ENCODE assay signal across 22 mouse cellular contexts in the genomic region with DNA sequence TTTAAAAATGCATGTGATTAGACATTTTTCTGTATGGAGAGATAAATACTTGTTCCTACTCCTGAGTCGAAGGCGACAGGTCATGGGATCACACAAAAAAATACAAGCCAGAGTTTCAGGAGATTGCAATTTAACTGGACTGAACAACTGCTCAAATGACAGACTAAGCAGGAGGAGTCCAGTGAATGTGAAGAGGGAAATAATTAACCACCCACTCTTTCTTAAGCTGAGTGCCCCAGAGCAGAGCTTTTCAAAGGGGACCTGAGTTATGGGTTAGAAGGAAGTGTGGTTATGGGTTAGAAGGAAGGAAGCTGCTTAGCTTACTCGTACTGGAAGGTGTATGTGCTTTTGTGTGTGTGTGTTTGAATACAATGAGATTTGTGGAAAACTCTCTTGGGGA.
DNase-seq lines count a peak whose midpoint lies in the region; ATAC-seq and TF ChIP-seq lines count a peak whose summit lies in the region.
"Had no signal": no experiment of that assay in that cellular context is flagged by ENCODE, and none has a peak within 500 bp of the region (broad histone marks: within the 10 kb centered on the region; RNA-seq: fewer than 3 reads in every experiment).

No protein-coding gene starts in this region.

- H3K4me2 ChIP-seq in kidney, embryonic 15.5 days: no peak overlapping the region
- H3K4me2 ChIP-seq in kidney, embryonic 16.5 days (replicated peaks; ENCODE audit: low read depth, low read length): no peak overlapping the region

- ATAC-seq in kidney, embryonic 15.5 days (replicated peaks; ENCODE audit: low FRiP score): peak; percentile 80
- ATAC-seq in kidney, embryonic 16.5 days (ENCODE audit: low FRiP score, low TSS enrichment): peak; percentile 84; the same call in 1 of the 2 replicates
- ATAC-seq: activated CD4-positive, CD25-positive, alpha-beta regulatory T cell, adult 4 months; CD4-positive, CD25-positive, alpha-beta regulatory T cell, adult 4 months; Patski had no signal

- no peak overlapping the region for H3K9ac ChIP-seq in kidney, embryonic 15.5 days
- H3K9ac ChIP-seq in kidney, embryonic 16.5 days (replicated peaks; ENCODE audit: low read length): no peak overlapping the region

- H3K4me3 ChIP-seq in kidney, adult 2 months (ENCODE audit: insufficient read depth, low read depth, low read length): no peak overlapping the region
- no peak overlapping the region for H3K4me3 ChIP-seq in kidney, embryonic 15.5 days (replicated peaks)
- no peak overlapping the region for H3K4me3 ChIP-seq in kidney, embryonic 16.5 days (ENCODE audit: low read length)

- H3K4me1 ChIP-seq in kidney, adult 2 months (ENCODE audit: control insufficient read depth, insufficient read depth, low read length): no peaks in the 10 kb centered on the region
- no peaks in the 10 kb centered on the region for H3K4me1 ChIP-seq in kidney, embryonic 15.5 days
- no peaks in the 10 kb centered on the region for H3K4me1 ChIP-seq in kidney, embryonic 16.5 days (ENCODE audit: insufficient read depth, low read length)

- H3K27me3 ChIP-seq in kidney, adult 2 months (replicated peaks; ENCODE audit: control insufficient read depth, insufficient read depth, low read length): no peaks in the 10 kb centered on the region
- H3K27me3 ChIP-seq in kidney, embryonic 15.5 days: no peaks in the 10 kb centered on the region
- no peaks in the 10 kb centered on the region for H3K27me3 ChIP-seq in kidney, embryonic 16.5 days (ENCODE audit: insufficient read depth, low read length)
- H3K27me3 ChIP-seq: CH12.LX, Patski had no signal

- TF ChIP-seq CTCF in kidney, adult 2 months (conservative IDR thresholded peaks at IDR 0.05; ENCODE audit: insufficient read depth, insufficient read length, low read depth, low read length): no peak

- no peak overlapping the region for H3K27ac ChIP-seq in kidney, adult 2 months (ENCODE audit: insufficient read depth, low read depth, low read length)
- no peak overlapping the region for H3K27ac ChIP-seq in kidney, embryonic 15.5 days
- H3K27ac ChIP-seq in kidney, embryonic 16.5 days (ENCODE audit: low read length): no peak overlapping the region

- 30% methylated on average over 3 of the region's 3 CpGs for WGBS in kidney, adult 2 months
- WGBS in kidney, embryonic 15.5 days: 62% methylated on average over 3 of the region's 3 CpGs
- WGBS in kidney, embryonic 16.5 days: 58% methylated on average over 3 of the region's 3 CpGs

- no peaks in the 10 kb centered on the region for H3K36me3 ChIP-seq in kidney, adult 2 months (ENCODE audit: control insufficient read depth, insufficient read depth, low read length)
- no peaks in the 10 kb centered on the region for H3K36me3 ChIP-seq in kidney, embryonic 15.5 days
- H3K36me3 ChIP-seq in kidney, embryonic 16.5 days (ENCODE audit: insufficient read depth, low read length): no peaks in the 10 kb centered on the region
- H3K36me3 ChIP-seq: G1E had no signal

- no peaks in the 10 kb centered on the region for H3K9me3 ChIP-seq in kidney, embryonic 15.5 days (replicated peaks)
- H3K9me3 ChIP-seq in kidney, embryonic 16.5 days (ENCODE audit: low read length): no peaks in the 10 kb centered on the region
- H3K9me3 ChIP-seq: G1E had no signal

- DNase-seq in kidney, adult 2 months: peak; percentile 4
- no peak for DNase-seq in kidney, adult 11 months
- DNase-seq in kidney, adult 9 months: peak; percentile 5
- no peak for DNase-seq in kidney, postnatal 14 days
- no peak for DNase-seq in kidney, postnatal 25 days
- DNase-seq in kidney, postnatal 4 days: no peak
- DNase-seq: adrenal gland, adult 2 months; adrenal gland, adult 8-10 months; adrenal gland, postnatal 10 days; adrenal gland, postnatal 14 days; adrenal gland, postnatal 25 days; adrenal gland, postnatal 36 days; B cell, adult 2 months; cerebellum, adult 11 months; cerebellum, adult 11-12 months had no signal

- TF ChIP-seq POLR2A in kidney, adult 2 months (IDR thresholded peaks at IDR 0.05; ENCODE audit: low read depth, low read length): no peak

Comparison
In these comparisons a context has a peak if more than half of its experiments do, and no peak if none do; other contexts are left out.
1. DNase-seq: peak in kidney, adult 2 months (single experiment) and kidney, adult 9 months (single experiment); none in kidney, adult 11 months (single experiment), kidney, postnatal 14 days (single experiment), kidney, postnatal 25 days (0 of 2) and kidney, postnatal 4 days (0 of 2).